Mouse (Mus musculus) skeletal muscle tissue, postnatal 0 days (tissue): ENCODE results near the gene Atp9a. TPM values are rescaled to one million over a fixed set of nuclear protein-coding genes. Genes with fewer than 3 reads are reported as not detected.

Source experiments
- microRNA-seq, 2 experiments: library from miRNA; unstranded; fragments of <30 nt; microRNA quantifications; one replicate each; pipeline ENCODE4; 2016
- polyA plus RNA-seq: library from polyadenylated mRNA; unstranded; fragments of >200 nt; fragmentation: Nextera tagmentation; extraction: Ambion mirVana; gene quantifications from 2 replicates; pipeline ENCODE4 v1.2.1, GENCODE M21; 2015

Gene Atp9a
- 37.5 and 42.4 TPM in 2 replicates for polyA plus RNA-seq

DNA sequence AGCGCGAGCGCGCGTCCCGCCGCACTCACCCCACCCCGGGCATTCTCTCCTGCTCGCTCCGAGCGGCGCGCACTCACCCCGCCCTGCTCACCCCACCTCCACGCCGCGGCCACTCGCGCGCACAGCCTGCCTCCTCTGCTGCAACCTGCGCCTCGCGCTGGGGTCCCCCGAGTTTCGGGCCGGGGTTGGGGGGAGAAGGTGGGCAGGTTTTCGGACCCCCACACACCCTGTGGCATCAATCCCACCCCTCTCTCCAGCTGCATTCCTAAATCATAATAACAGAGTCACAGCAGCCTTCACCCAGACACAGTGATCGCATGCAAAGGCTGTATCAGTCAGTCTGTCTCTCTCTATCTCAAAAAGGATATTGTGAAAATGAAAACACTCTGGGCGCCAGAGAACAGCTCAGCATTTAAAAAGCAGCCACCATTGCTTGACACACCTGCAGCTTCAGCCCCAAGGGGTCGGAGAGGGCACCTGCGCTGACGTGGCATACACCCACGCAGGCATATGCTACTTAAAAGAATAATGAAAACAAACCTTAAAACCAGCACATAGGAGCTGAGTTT is at the start of gene Atp9a:
Gene Atp9a, minus strand, starts transcription at position 351 of the 569 bp plus-strand sequence.

DNA sequence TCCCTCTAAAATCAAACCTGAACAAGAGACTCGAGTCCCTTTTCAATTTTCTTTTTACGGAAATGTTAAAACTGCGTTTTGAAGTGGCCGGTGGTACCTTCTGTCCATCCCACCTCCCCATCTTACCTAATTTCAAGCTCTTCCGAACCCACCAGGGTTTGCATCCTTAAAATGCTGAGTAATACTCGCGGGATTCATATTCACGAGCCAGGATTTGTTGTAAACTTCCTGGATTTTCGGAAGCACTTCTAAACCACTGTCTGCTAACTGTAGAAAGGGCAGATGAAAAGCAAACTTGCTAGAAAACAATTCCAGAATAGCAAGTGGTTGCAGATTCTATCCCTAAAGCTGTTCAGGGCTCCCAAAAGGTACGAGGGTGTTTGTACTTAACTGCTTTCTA is 25.4 kb upstream of the Atp9a start, which contains the start of gene Sall4:
Gene Sall4, minus strand, starts transcription at position 362 of the 400 bp plus-strand sequence.

DNA sequence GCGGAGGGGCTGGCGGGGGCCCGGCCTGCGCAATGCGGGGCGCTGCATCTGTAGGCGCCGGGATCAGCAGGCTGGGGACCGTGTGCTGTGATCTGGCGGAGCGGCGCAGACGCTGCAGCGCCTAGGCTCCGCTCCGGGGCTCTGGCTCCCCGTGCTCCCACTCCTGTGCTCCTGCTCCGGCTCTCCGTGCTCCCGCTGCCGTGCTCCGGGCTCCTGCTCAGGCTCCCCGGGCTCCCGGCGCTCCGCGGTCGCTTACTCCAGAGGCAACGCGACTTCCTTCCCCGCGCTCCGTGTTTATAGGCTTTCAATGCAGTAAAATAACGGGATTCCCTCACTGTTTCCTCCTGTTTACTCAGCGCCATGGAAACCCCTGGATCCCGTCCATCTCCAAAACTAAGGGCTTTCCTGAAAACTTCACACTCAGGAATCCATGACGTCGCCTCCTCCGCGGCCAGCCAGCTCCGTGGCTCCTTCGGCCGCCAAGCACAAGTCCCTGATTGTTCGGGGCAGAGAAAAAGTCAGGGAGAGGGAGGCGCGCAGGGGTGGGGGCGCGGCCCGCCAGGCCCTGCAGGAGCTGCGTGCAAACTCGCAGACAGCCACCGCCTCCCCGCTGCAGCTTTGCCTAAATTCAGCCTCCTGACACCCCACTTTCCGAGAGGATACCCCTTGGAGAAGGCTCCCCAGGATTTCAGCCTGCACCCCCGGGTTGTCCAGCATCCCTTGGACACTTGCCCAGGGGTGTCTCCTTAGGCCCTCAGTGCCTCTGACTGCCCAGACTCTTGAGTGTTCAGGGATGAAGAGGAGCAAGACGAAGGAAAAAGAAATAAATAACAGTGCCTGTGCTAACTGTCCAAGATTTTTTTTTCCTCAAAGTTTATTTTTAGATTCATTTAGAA is 140.5 kb downstream of the Atp9a start, which contains the start of gene Nfatc2:
Gene Nfatc2, minus strand, starts transcription at position 167 of the 896 bp plus-strand sequence.

Small RNA genes lying within 50 kb of the gene (microRNA-seq; reads per million reads assigned to microRNA genes)
- gene Mir7004: 0.30 to 0.42 reads per million in 2 experiments

Other genes starting within 250 kb of the Atp9a start
- gene Nfatc2, start 140.8 kb downstream of the Atp9a start, polyA plus RNA-seq: 9.4 and 10.3 TPM in 2 replicates
- 0.23 and 0.78 TPM in 2 replicates for gene Sall4, start 25.5 kb upstream of the Atp9a start, polyA plus RNA-seq
- 12.8 and 14.0 TPM in 2 replicates for gene Zfp64, start 213.2 kb upstream of the Atp9a start, polyA plus RNA-seq